ENCODE assay signal across 11 mouse cellular contexts in the genomic region with DNA sequence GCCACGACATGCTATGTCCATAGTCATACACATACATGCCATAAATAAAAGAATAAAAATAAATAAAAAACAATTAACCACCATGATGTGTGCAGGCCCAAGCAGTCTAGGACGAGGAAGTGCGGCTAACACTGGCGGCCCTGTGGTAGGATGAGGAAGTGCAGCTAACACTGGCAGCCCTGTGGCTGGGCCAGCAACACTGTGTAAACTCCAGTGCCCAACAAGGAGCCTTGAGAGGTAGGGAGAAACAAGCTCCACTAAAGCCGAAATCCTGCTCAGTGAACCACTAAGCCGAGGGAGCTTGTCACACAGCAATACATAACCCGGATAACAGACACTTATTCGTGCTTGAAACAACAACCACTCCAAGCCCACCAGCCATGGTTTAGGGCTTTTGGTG. TPM values are rescaled to one million over a fixed set of nuclear protein-coding genes. Genes with fewer than 3 reads are reported as not detected.
A peak's percentile ranks its signal among the peaks of the same experiment; 100 is the strongest.
DNase-seq lines count a peak whose midpoint lies in the region; ATAC-seq and TF ChIP-seq lines count a peak whose summit lies in the region.
"Had no signal": no experiment of that assay in that cellular context is flagged by ENCODE, and none has a peak within 500 bp of the region (broad histone marks: within the 10 kb centered on the region; RNA-seq: fewer than 3 reads in every experiment).

No protein-coding gene starts in this region.

- TF ChIP-seq CTCF in forebrain, postnatal 0 days (IDR thresholded peaks at IDR 0.05; ENCODE audit: low read depth) = peak; percentile 53
- peak; percentile 6; the same call in 1 of the 2 replicates for TF ChIP-seq CTCF in testis, adult 2 months (IDR thresholded peaks at IDR 0.05; ENCODE audit: control insufficient read depth, insufficient read depth, insufficient replicate concordance, low read depth, low read length)

- DNase-seq in forebrain, postnatal 0 days = no peak
- DNase-seq in forebrain, embryonic 10.5 days (ENCODE audit: extremely low spot score, low spot score) = no peak
- no peak for DNase-seq in testis, postnatal 14 days (ENCODE audit: low spot score)
- peak; percentile 65 for DNase-seq in kidney, postnatal 14 days
- no peak for DNase-seq in MN1 (ENCODE audit: low spot score)
- DNase-seq in left cerebral cortex, adult 8-10 months (ENCODE audit: low spot score in 2 of 2) = no peak
- DNase-seq: right cerebral cortex, postnatal 14 days had no signal

- no peak overlapping the region for H3K4me2 ChIP-seq in forebrain, postnatal 0 days (ENCODE audit: low read depth)
- H3K4me2 ChIP-seq in stomach, embryonic 15.5 days = no peak overlapping the region

- no peak overlapping the region for H3K9ac ChIP-seq in forebrain, postnatal 0 days
- H3K9ac ChIP-seq in stomach, embryonic 15.5 days = no peak overlapping the region
- H3K9ac ChIP-seq: heart, embryonic 13.5 days had no signal

- H3K9me3 ChIP-seq in forebrain, postnatal 0 days (ENCODE audit: low read length) = no peaks in the 10 kb centered on the region
- H3K9me3 ChIP-seq in forebrain, embryonic 10.5 days = no peaks in the 10 kb centered on the region
- H3K9me3 ChIP-seq in stomach, embryonic 15.5 days = no peaks in the 10 kb centered on the region
- H3K9me3 ChIP-seq: G1E; heart, embryonic 13.5 days had no signal

- H3K4me3 ChIP-seq in forebrain, postnatal 0 days (ENCODE audit: low read depth, low read length) = no peak overlapping the region
- H3K4me3 ChIP-seq in forebrain, embryonic 10.5 days = no peak overlapping the region
- H3K4me3 ChIP-seq in testis, adult 2 months (ENCODE audit: control insufficient read depth, low read depth, low read length) = no peak overlapping the region
- no peak overlapping the region for H3K4me3 ChIP-seq in stomach, embryonic 15.5 days (replicated peaks)
- H3K4me3 ChIP-seq: heart, embryonic 13.5 days had no signal

- H3K36me3 ChIP-seq in forebrain, postnatal 0 days (ENCODE audit: insufficient read depth) = peaks cover 68% of the 10 kb centered on the region
- H3K36me3 ChIP-seq in forebrain, embryonic 10.5 days (replicated peaks) = peaks cover 100% of the 10 kb centered on the region
- H3K36me3 ChIP-seq in testis, adult 2 months (ENCODE audit: control insufficient read depth, insufficient read depth, low read length) = no peaks in the 10 kb centered on the region; the same call in 1 of the 2 replicates
- H3K36me3 ChIP-seq in stomach, embryonic 15.5 days = peaks cover 43% of the 10 kb centered on the region

- H3K27me3 ChIP-seq in forebrain, postnatal 0 days (ENCODE audit: insufficient read depth, low read length) = no peaks in the 10 kb centered on the region
- H3K27me3 ChIP-seq in forebrain, embryonic 10.5 days (ENCODE audit: poor library complexity, severe bottlenecking) = no peaks in the 10 kb centered on the region
- H3K27me3 ChIP-seq in testis, adult 2 months (ENCODE audit: control insufficient read depth, insufficient read depth, low read length) = no peaks in the 10 kb centered on the region
- H3K27me3 ChIP-seq in stomach, embryonic 15.5 days (replicated peaks) = no peaks in the 10 kb centered on the region
- H3K27me3 ChIP-seq: heart, embryonic 13.5 days had no signal

- TF ChIP-seq POLR2A in testis, adult 2 months (IDR thresholded peaks at IDR 0.05; ENCODE audit: control insufficient read depth, low read depth, low read length) = no peak

- peak; percentile 65; the same call in 1 of the 2 replicates for ATAC-seq in forebrain, postnatal 0 days
- peak; percentile 76 for ATAC-seq in stomach, embryonic 15.5 days (ENCODE audit: insufficient read depth, low FRiP score, low read depth)

- H3K4me1 ChIP-seq in forebrain, postnatal 0 days (ENCODE audit: insufficient read depth) = no peaks in the 10 kb centered on the region
- H3K4me1 ChIP-seq in forebrain, embryonic 10.5 days = no peaks in the 10 kb centered on the region
- H3K4me1 ChIP-seq in testis, adult 2 months (ENCODE audit: control insufficient read depth, insufficient read depth, low read length) = no peaks in the 10 kb centered on the region
- no peaks in the 10 kb centered on the region for H3K4me1 ChIP-seq in stomach, embryonic 15.5 days

- WGBS in forebrain, postnatal 0 days = 89% methylated on average over 8 of the region's 8 CpGs
- WGBS in forebrain, embryonic 10.5 days = 91% methylated on average over 8 of the region's 8 CpGs
- WGBS in stomach, embryonic 15.5 days = 81% methylated on average over 8 of the region's 8 CpGs

- no peak overlapping the region for H3K27ac ChIP-seq in forebrain, postnatal 0 days (ENCODE audit: low read depth, low read length)
- H3K27ac ChIP-seq in forebrain, embryonic 10.5 days = no peak overlapping the region
- no peak overlapping the region for H3K27ac ChIP-seq in testis, adult 2 months (ENCODE audit: control insufficient read depth, insufficient read depth, low read depth, low read length)
- no peak overlapping the region for H3K27ac ChIP-seq in stomach, embryonic 15.5 days

RNA-seq across cellular contexts. Expression of a gene that starts 34.1 kb away (rescaled TPM):
- total RNA-seq in forebrain, postnatal 0 days (2014; rRNA removed) = 29.4 and 36.2 TPM in 2 replicates
- 58.8 and 59.7 TPM in 2 replicates for polyA plus RNA-seq in forebrain, postnatal 0 days (2015; fragmentation: Nextera tagmentation; extraction: Ambion mirVana)
- 97.2 and 102 TPM in 2 replicates for polyA plus RNA-seq in forebrain, embryonic 10.5 days (2016; fragmentation: Nextera tagmentation; extraction: Ambion mirVana)
- 6.9 and 7.9 TPM in 2 replicates for polyA plus RNA-seq in testis, adult 2 months (2012; rRNA removed)
- 61.1 and 73.1 TPM in 2 replicates for polyA plus RNA-seq in stomach, embryonic 15.5 days (2015; fragmentation: Nextera tagmentation; extraction: Ambion mirVana)
- total RNA-seq in left cerebral cortex, adult 8-10 months (2022) = 10 to 100 TPM; 45.5 to 50.1 (median 48.1) TPM
